8 mouse cellular contexts compared by ENCODE assay signal in the genomic region with DNA sequence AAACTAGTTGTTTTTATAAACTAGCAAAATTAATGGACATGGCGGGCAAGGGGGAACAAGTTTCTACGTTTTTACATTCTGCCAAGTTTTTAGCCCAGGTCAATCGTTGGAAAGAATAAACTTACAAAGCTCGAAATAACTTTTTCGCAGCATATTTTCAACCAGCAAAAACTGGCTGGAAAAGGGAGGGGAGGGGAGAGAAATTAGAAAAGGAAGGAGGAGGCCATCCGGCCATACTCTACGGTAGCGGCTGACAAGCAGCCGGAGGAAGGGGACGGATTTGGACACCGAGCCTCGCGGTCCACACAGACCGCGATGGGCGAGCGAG. TPM values are rescaled to one million over a fixed set of nuclear protein-coding genes. Genes with fewer than 3 reads are reported as not detected.
A peak's percentile ranks its signal among the peaks of the same experiment; 100 is the strongest.
DNase-seq lines count a peak whose midpoint lies in the region; ATAC-seq lines count a peak whose summit lies in the region.

No protein-coding gene starts in this region.

- no peaks in the 10 kb centered on the region for H3K9me3 ChIP-seq in kidney, embryonic 14.5 days (ENCODE audit: control insufficient read depth, low read length)
- H3K9me3 ChIP-seq in hindbrain, embryonic 11.5 days (ENCODE audit: control insufficient read depth, low read length) = no peaks in the 10 kb centered on the region
- H3K9me3 ChIP-seq in midbrain, embryonic 13.5 days = no peaks in the 10 kb centered on the region

- H3K4me1 ChIP-seq in kidney, embryonic 14.5 days (ENCODE audit: control insufficient read depth, insufficient read depth, low read length) = no peaks in the 10 kb centered on the region
- 0 out of 2 replicates have a peak, but pooled peaks cover 4% of the 10 kb centered on the region for H3K4me1 ChIP-seq in hindbrain, embryonic 11.5 days (replicated peaks; ENCODE audit: control insufficient read depth, insufficient read depth, low read length)
- H3K4me1 ChIP-seq in midbrain, embryonic 13.5 days (replicated peaks) = peaks cover 12% of the 10 kb centered on the region

- peak overlapping the region; percentile 98 for H3K9ac ChIP-seq in kidney, embryonic 14.5 days (ENCODE audit: low read depth, low read length)
- H3K9ac ChIP-seq in hindbrain, embryonic 11.5 days (ENCODE audit: low read depth, low read length) = peak overlapping the region; percentile 94
- peak overlapping the region; percentile 96 for H3K9ac ChIP-seq in midbrain, embryonic 13.5 days (replicated peaks)

- no peaks in the 10 kb centered on the region for H3K27me3 ChIP-seq in kidney, embryonic 14.5 days (ENCODE audit: control insufficient read depth, insufficient read depth, low read length)
- no peaks in the 10 kb centered on the region for H3K27me3 ChIP-seq in hindbrain, embryonic 11.5 days (ENCODE audit: control insufficient read depth, insufficient read depth, low read length)
- H3K27me3 ChIP-seq in midbrain, embryonic 13.5 days = no peaks in the 10 kb centered on the region

- peak overlapping the region; percentile 97 for H3K4me3 ChIP-seq in kidney, embryonic 14.5 days (ENCODE audit: low read length)
- H3K4me3 ChIP-seq in hindbrain, embryonic 11.5 days (ENCODE audit: low read depth, low read length) = peak overlapping the region; percentile 93
- H3K4me3 ChIP-seq in midbrain, embryonic 13.5 days (replicated peaks) = peak overlapping the region; percentile 87

- DNase-seq in kidney, postnatal 25 days = no peak
- DNase-seq in hindbrain, embryonic 11.5 days (ENCODE audit: low spot score) = no peak
- no peak for DNase-seq in urinary bladder, adult 18-20 months (ENCODE audit: low spot score in 2 of 2)
- DNase-seq in cerebellum, postnatal 14 days = no peak
- no peak for DNase-seq in thymus, postnatal 0 days (ENCODE audit: low spot score)

- H3K27ac ChIP-seq in kidney, embryonic 14.5 days (ENCODE audit: low read depth, low read length) = peak overlapping the region; percentile 93
- peak overlapping the region; percentile 88 for H3K27ac ChIP-seq in hindbrain, embryonic 11.5 days (ENCODE audit: low read depth, low read length)
- peak overlapping the region; percentile 96 for H3K27ac ChIP-seq in midbrain, embryonic 13.5 days

- peaks cover 33% of the 10 kb centered on the region for H3K36me3 ChIP-seq in kidney, embryonic 14.5 days (ENCODE audit: control insufficient read depth, insufficient read depth, low read length)
- peaks cover 7% of the 10 kb centered on the region; the same call in 1 of the 2 replicates for H3K36me3 ChIP-seq in hindbrain, embryonic 11.5 days (ENCODE audit: control insufficient read depth, insufficient read depth, low read length)
- H3K36me3 ChIP-seq in midbrain, embryonic 13.5 days = peaks cover 30% of the 10 kb centered on the region

- H3K4me2 ChIP-seq in kidney, embryonic 14.5 days (replicated peaks; ENCODE audit: low read depth, low read length) = peak overlapping the region; percentile 74
- peak overlapping the region; percentile 76 for H3K4me2 ChIP-seq in hindbrain, embryonic 11.5 days (replicated peaks; ENCODE audit: low read depth, low read length)
- H3K4me2 ChIP-seq in midbrain, embryonic 13.5 days (replicated peaks) = peak overlapping the region; percentile 83

- ATAC-seq in kidney, embryonic 14.5 days (ENCODE audit: low FRiP score, low TSS enrichment) = no peak; the same call in 1 of the 2 replicates
- peak; percentile 16 for ATAC-seq in activated CD4-positive, CD25-positive, alpha-beta regulatory T cell, adult 4 months
- no peak for ATAC-seq in hindbrain, embryonic 11.5 days (ENCODE audit: low FRiP score)
- no peak for ATAC-seq in midbrain, embryonic 13.5 days

- WGBS in kidney, embryonic 14.5 days = under 1% methylated on average over 17 of the region's 17 CpGs
- under 1% methylated on average over 17 of the region's 17 CpGs for WGBS in hindbrain, embryonic 11.5 days
- under 1% methylated on average over 17 of the region's 17 CpGs for WGBS in midbrain, embryonic 13.5 days

RNA-seq across cellular contexts. Expression of gene Ssr1, which starts 0.7 kb away (rescaled TPM):
- 76.7 and 133 TPM in 2 replicates for polyA plus RNA-seq in kidney, embryonic 14.5 days (2014; fragmentation: Nextera tagmentation; extraction: Ambion mirVana)
- polyA plus RNA-seq in activated CD4-positive, CD25-positive, alpha-beta regulatory T cell, adult 4 months (2017; shearing (Covaris generic)) = 100 to 1,000 TPM; 109 to 123 TPM
- 91.2 and 110 TPM in 2 replicates for polyA plus RNA-seq in hindbrain, embryonic 11.5 days (2014; fragmentation: Nextera tagmentation; extraction: Ambion mirVana)
- 60.4 and 80.5 TPM in 2 replicates for polyA plus RNA-seq in midbrain, embryonic 13.5 days (2015; fragmentation: Nextera tagmentation; extraction: Ambion mirVana)
- 79.5 and 87.2 TPM in 2 replicates for polyA plus RNA-seq in thymus, postnatal 0 days (2015; fragmentation: Nextera tagmentation; extraction: Ambion mirVana)

RNA-seq across cellular contexts. Expression of gene Riok1, which starts 43.5 kb away (rescaled TPM):
- polyA plus RNA-seq in kidney, embryonic 14.5 days (2014; fragmentation: Nextera tagmentation; extraction: Ambion mirVana) = 50.8 and 62.3 TPM in 2 replicates
- polyA plus RNA-seq in activated CD4-positive, CD25-positive, alpha-beta regulatory T cell, adult 4 months (2017; shearing (Covaris generic)) = 100 to 1,000 TPM in 1 of 2 experiments, 10 to 100 TPM in 1; 82.1 to 103 TPM
- 48.1 and 51.5 TPM in 2 replicates for polyA plus RNA-seq in hindbrain, embryonic 11.5 days (2014; fragmentation: Nextera tagmentation; extraction: Ambion mirVana)
- polyA plus RNA-seq in midbrain, embryonic 13.5 days (2015; fragmentation: Nextera tagmentation; extraction: Ambion mirVana) = 59.5 and 67.5 TPM in 2 replicates
- 57.5 and 70.8 TPM in 2 replicates for polyA plus RNA-seq in thymus, postnatal 0 days (2015; fragmentation: Nextera tagmentation; extraction: Ambion mirVana)

RNA-seq across cellular contexts. Expression of gene Cage1, which starts 43.5 kb away (rescaled TPM):
- 0.90 and 1.1 TPM in 2 replicates for polyA plus RNA-seq in kidney, embryonic 14.5 days (2014; fragmentation: Nextera tagmentation; extraction: Ambion mirVana)
- polyA plus RNA-seq in activated CD4-positive, CD25-positive, alpha-beta regulatory T cell, adult 4 months (2017; shearing (Covaris generic)) = 1 to 10 TPM; 1.5 to 2.4 TPM
- 1.0 and 1.1 TPM in 2 replicates for polyA plus RNA-seq in hindbrain, embryonic 11.5 days (2014; fragmentation: Nextera tagmentation; extraction: Ambion mirVana)
- polyA plus RNA-seq in midbrain, embryonic 13.5 days (2015; fragmentation: Nextera tagmentation; extraction: Ambion mirVana) = 2.6 and 2.9 TPM in 2 replicates
- 1.0 and 1.2 TPM in 2 replicates for polyA plus RNA-seq in thymus, postnatal 0 days (2015; fragmentation: Nextera tagmentation; extraction: Ambion mirVana)
